Mouse (Mus musculus) cerebellum, postnatal 25 days (tissue): Measurements from ENCODE around the gene Mrpl52.
A peak's percentile ranks its signal among the peaks of the same experiment; 100 is the strongest.

Experiments
- DNase-seq, 2 experiments: peaks; one replicate each; pipeline ENCODE4 v3.0.0; 2021; ENCODE audit warnings: mixed read lengths in 2 of 2

Gene Mrpl52

GRCm38 (mm10) chr14:54475941-54476844, 49.5 kb downstream of the Mrpl52 start, which contains the start of gene Rem2:
Rem2 (plus strand) TSS chr14:54476100.
- peak; percentile 82 to 89 for DNase-seq

GRCm38 (mm10) chr14:54477172-54477909, 50.6 kb downstream of the Mrpl52 start:
- no peak for DNase-seq
